Mouse (Mus musculus) liver, adult 2 months (tissue): ENCODE data around the gene Wipf2. TPM values are rescaled to one million over a fixed set of nuclear protein-coding genes. Genes with fewer than 3 reads are reported as not detected.
"Not testable (repeated sequence)": the region's sequence is repeated elsewhere in the genome, so short reads cannot be mapped to it uniquely, and the experiment has no call there.

Source experiments
- DNase-seq: peaks from one replicate; pipeline ENCODE4 v3.0.0-alpha.2; 2011; ENCODE audit warnings: low read depth, low spot score; ENCODE audit errors: extremely low read depth
- H3K27ac ChIP-seq: fragments of 200-500 bp; replicated peaks from 2 replicates; pipeline ENCODE4 v1.5.1; 2012; ENCODE audit warnings: low read depth, mild to moderate bottlenecking, control low read depth, inconsistent platforms, low read length; ENCODE audit not compliant: insufficient read depth
- H3K27me3 ChIP-seq: fragments of 200-500 bp; 2 replicates; pipeline ENCODE4 v1.6.1; 2012; ENCODE audit warnings: mild to moderate bottlenecking, moderate library complexity, low read length, inconsistent platforms; ENCODE audit not compliant: control insufficient read depth, insufficient read depth
- H3K36me3 ChIP-seq: fragments of 200-500 bp; 2 replicates; pipeline ENCODE4 v1.6.1; 2012; ENCODE audit warnings: low read length, inconsistent platforms; ENCODE audit not compliant: control insufficient read depth, insufficient read depth
- H3K4me1 ChIP-seq: fragments of 200-500 bp; 2 replicates; pipeline ENCODE4 v1.6.1; 2011; ENCODE audit warnings: low read length; ENCODE audit not compliant: control insufficient read depth, insufficient read depth
- H3K4me3 ChIP-seq: fragments of 200-500 bp; 2 replicates; pipeline ENCODE4 v1.5.1; 2011; ENCODE audit warnings: low read depth, mild to moderate bottlenecking, control low read depth, low read length, moderate library complexity; ENCODE audit not compliant: insufficient read depth
- H3K79me2 ChIP-seq: fragments of 200-500 bp; 2 replicates; pipeline ENCODE4 v1.6.1; 2012; ENCODE audit warnings: inconsistent platforms, mild to moderate bottlenecking, low read length, moderate library complexity; ENCODE audit not compliant: control insufficient read depth, insufficient read depth
- H3K9ac ChIP-seq: fragments of 200-500 bp; 2 replicates; pipeline ENCODE4 v1.6.1; 2012; ENCODE audit warnings: low read depth, mild to moderate bottlenecking, control low read depth, inconsistent platforms, low read length
- CTCF ChIP-seq: fragments of 200-500 bp; IDR thresholded peaks from 2 replicates; pipeline ENCODE4 v1.5.1; 2011; ENCODE audit warnings: low read depth, low read length, control low read depth
- POLR2A ChIP-seq: fragments of 200-500 bp; IDR thresholded peaks from 2 replicates; pipeline ENCODE4 v1.6.1; 2011; ENCODE audit warnings: low read length, control low read depth; ENCODE audit not compliant: insufficient read depth; ENCODE audit errors: extremely low read depth
- WGBS: fragments of 180-500 bp; shearing (Covaris S2); methylation state at CpG from one replicate; pipeline ENCODE4 v1.1.7; 2018; 5-methylcytosine and 5-hydroxymethylcytosine counted together
- polyA plus RNA-seq: library from polyadenylated mRNA; depleted of rRNA; stranded (reverse); fragments of >200 nt; gene quantifications from 2 replicates; pipeline ENCODE4 v1.2.3, GENCODE M21; 2012; rRNA removed
- total RNA-seq: library from RNA; depleted of rRNA; stranded (reverse); fragments of >200 nt; gene quantifications from 2 replicates; pipeline ENCODE4 v1.2.3, GENCODE M21; 2014; rRNA removed

Wipf2 gene
- total RNA-seq (1.5 and 1.9 TPM in 2 replicates), polyA plus RNA-seq (3.1 TPM in 2 replicates)

GRCm38 (mm10) chr11:98863028-98863750 lies at the start of gene Wipf2:
TSS of gene Wipf2 (plus strand) at chr11:98863638.
- Histone ChIP-seq H3K4me1 (peaks cover 3% of the 10 kb centered on the region), H3K27me3 (no peaks in the 10 kb centered on the region), H3K36me3 (peaks cover 4% of the 10 kb centered on the region; the same call in 1 of the 2 replicates), H3K4me3 (peak within 1 kb of the TSS; percentile 82), H3K79me2 (peaks cover 9% of the 10 kb centered on the region; the same call in 1 of the 2 replicates), H3K27ac (peak within 1 kb of the TSS; percentile 65), H3K9ac (peak within 1 kb of the TSS; percentile 80)
- TF ChIP-seq CTCF (peak; percentile 71), POLR2A (0 out of 2 replicates have a peak, but pooled peaks have one; percentile 32)
- WGBS = 8% methylated on average over 37 of the region's 41 CpGs
- peak; percentile 76 for DNase-seq

GRCm38 (mm10) chr11:98816706-98817239 lies 46.7 kb upstream of the Wipf2 start:
- DNase-seq = peak; percentile 28
- TF ChIP-seq CTCF = no peak
- no peak for TF ChIP-seq POLR2A
- 0 out of 2 replicates have a peak overlapping the region, but pooled peaks have one; percentile 16 for H3K27ac ChIP-seq
- H3K9ac ChIP-seq = no peak overlapping the region
- H3K4me1 ChIP-seq = no peaks in the 10 kb centered on the region
- WGBS = 91% methylated on average over 1 of the region's 1 CpGs
- H3K4me3 ChIP-seq = no peak overlapping the region
- peaks cover 8% of the 10 kb centered on the region; the same call in 1 of the 2 replicates for H3K79me2 ChIP-seq
- H3K36me3 ChIP-seq = peaks cover 41% of the 10 kb centered on the region
- H3K27me3 ChIP-seq = no peaks in the 10 kb centered on the region

GRCm38 (mm10) chr11:98820968-98821367 lies 42.5 kb upstream of the Wipf2 start:
- no peak for DNase-seq
- Histone ChIP-seq H3K4me3 (no peak overlapping the region), H3K4me1 (no peaks in the 10 kb centered on the region), H3K36me3 (peaks cover 45% of the 10 kb centered on the region), H3K9ac (no peak overlapping the region), H3K27ac (no peak overlapping the region), H3K79me2 (peaks cover 6% of the 10 kb centered on the region; the same call in 1 of the 2 replicates), H3K27me3 (no peaks in the 10 kb centered on the region)
- TF ChIP-seq POLR2A = no peak
- TF ChIP-seq CTCF = no peak
- WGBS = 95% methylated on average over 5 of the region's 5 CpGs

- H3K79me2 ChIP-seq, H3K9ac ChIP-seq, DNase-seq, H3K4me1 ChIP-seq, H3K27me3 ChIP-seq, H3K27ac ChIP-seq, H3K4me3 ChIP-seq: not testable (repeated sequence)
- 100% methylated on average over 2 of the region's 2 CpGs for WGBS
- peaks cover 57% of the 10 kb centered on the region for H3K36me3 ChIP-seq
These were observed 37.4 kb upstream of the Wipf2 start for GRCm38 (mm10) chr11:98826071-98826470.

GRCm38 (mm10) chr11:98827877-98828276 lies 35.6 kb upstream of the Wipf2 start:
- Histone ChIP-seq H3K36me3 (peaks cover 61% of the 10 kb centered on the region), H3K79me2 (peaks cover 3% of the 10 kb centered on the region; the same call in 1 of the 2 replicates), H3K27ac (no peak overlapping the region), H3K4me3 (no peak overlapping the region), H3K4me1 (no peaks in the 10 kb centered on the region), H3K27me3 (no peaks in the 10 kb centered on the region), H3K9ac (no peak overlapping the region)
- TF ChIP-seq CTCF = no peak
- no peak for TF ChIP-seq POLR2A
- no peak for DNase-seq
- 85% methylated on average over 2 of the region's 2 CpGs for WGBS
